In genomic region chr9:118492932-118493698, GRCm38 (mm10) we compare ENCODE assay signal across 29 mouse cellular contexts. TPM values are rescaled to one million over a fixed set of nuclear protein-coding genes. Genes with fewer than 3 reads are reported as not detected.
"Had no signal": no experiment of that assay in that cellular context is flagged by ENCODE, and none has a peak within 500 bp of the region (broad histone marks: within the 10 kb centered on the region; RNA-seq: fewer than 3 reads in every experiment).

No protein-coding gene starts in this region.

- H3K27ac ChIP-seq: heart, adult 2 months; heart, embryonic 13.5 days; heart, embryonic 15.5 days; hindbrain, embryonic 13.5 days; hindbrain, embryonic 15.5 days; hindbrain, postnatal 0 days; kidney, embryonic 15.5 days; layer of hippocampus, adult 2 months; left cerebral cortex, adult 2 months; limb, embryonic 10.5 days; limb, embryonic 12.5 days; liver, embryonic 13.5 days had no signal

- H3K9me3 ChIP-seq: heart, embryonic 15.5 days; hindbrain, embryonic 13.5 days; hindbrain, embryonic 15.5 days; kidney, embryonic 15.5 days; limb, embryonic 10.5 days; liver, embryonic 13.5 days had no signal

- ATAC-seq: hindbrain, postnatal 0 days had no signal

- H3K4me3 ChIP-seq: heart, adult 2 months; heart, embryonic 13.5 days; heart, embryonic 15.5 days; hindbrain, embryonic 13.5 days; hindbrain, embryonic 15.5 days; kidney, embryonic 15.5 days; layer of hippocampus, adult 2 months; left cerebral cortex, adult 2 months; limb, embryonic 10.5 days; limb, embryonic 12.5 days; liver, embryonic 13.5 days had no signal

- DNase-seq: gastrocnemius, postnatal 10 days; gastrocnemius, postnatal 25 days; heart, adult 2 months; heart, postnatal 14 days; heart, postnatal 36 days; kidney, adult 11 months; kidney, adult 2 months; kidney, adult 9 months; kidney, postnatal 10 days; kidney, postnatal 25 days; kidney, postnatal 4 days; liver; liver, embryonic 13.5 days had no signal

- H3K36me3 ChIP-seq: heart, embryonic 13.5 days; heart, embryonic 15.5 days; hindbrain, embryonic 13.5 days; hindbrain, embryonic 15.5 days; kidney, embryonic 15.5 days; limb, embryonic 10.5 days; limb, embryonic 12.5 days; liver, embryonic 13.5 days had no signal

- H3K4me2 ChIP-seq: heart, embryonic 11.5 days; heart, embryonic 13.5 days; heart, embryonic 15.5 days; hindbrain, embryonic 13.5 days; hindbrain, embryonic 15.5 days; kidney, embryonic 15.5 days; limb, embryonic 12.5 days; liver, embryonic 11.5 days; liver, embryonic 13.5 days had no signal

- H3K9ac ChIP-seq: heart, embryonic 13.5 days; heart, embryonic 15.5 days; hindbrain, embryonic 13.5 days; hindbrain, embryonic 15.5 days; kidney, embryonic 15.5 days; limb, embryonic 12.5 days; liver, embryonic 13.5 days had no signal

RNA-seq across cellular contexts. Expression of gene Eomes, which starts 15.1 kb away (rescaled TPM):
- total RNA-seq: gastrocnemius, adult 18-20 months; gastrocnemius, postnatal 10 days; gastrocnemius, postnatal 25 days; gastrocnemius, postnatal 4 days; granulocyte monocyte progenitor cell, adult 5-6 weeks; heart, postnatal 14 days had no signal
- polyA plus RNA-seq: heart, embryonic 13.5 days; heart, postnatal 0 days; kidney, embryonic 15.5 days; liver, embryonic 11.5 days; liver, embryonic 13.5 days had no signal
